Mouse (Mus musculus) urinary bladder, postnatal 36 days (tissue): ENCODE data around the gene Spsb1.
A peak's percentile ranks its signal among the peaks of the same experiment; 100 is the strongest.

Experiments used
- DNase-seq, 2 experiments: peaks; one replicate each; pipeline ENCODE4 v3.0.0; 2022; ENCODE audit warnings: low spot score in 2 of 2, mixed read lengths in 1 of 2

Gene Spsb1

GRCm38 (mm10) chr4:149954893-149955439 is at the start of gene Spsb1:
Gene Spsb1 (minus strand): TSS chr4:149955043.
- DNase-seq, result peak; percentile 99

- DNase-seq, result no peak
Observed at GRCm38 (mm10) chr4:150003641-150004040, 48.8 kb upstream of the Spsb1 start.

- peak; percentile 70 to 82 for DNase-seq
Observed at GRCm38 (mm10) chr4:150003021-150003580, 48.3 kb upstream of the Spsb1 start.

GRCm38 (mm10) chr4:150002021-150002528 is 47.2 kb upstream of the Spsb1 start:
- DNase-seq, result no peak

DNA sequence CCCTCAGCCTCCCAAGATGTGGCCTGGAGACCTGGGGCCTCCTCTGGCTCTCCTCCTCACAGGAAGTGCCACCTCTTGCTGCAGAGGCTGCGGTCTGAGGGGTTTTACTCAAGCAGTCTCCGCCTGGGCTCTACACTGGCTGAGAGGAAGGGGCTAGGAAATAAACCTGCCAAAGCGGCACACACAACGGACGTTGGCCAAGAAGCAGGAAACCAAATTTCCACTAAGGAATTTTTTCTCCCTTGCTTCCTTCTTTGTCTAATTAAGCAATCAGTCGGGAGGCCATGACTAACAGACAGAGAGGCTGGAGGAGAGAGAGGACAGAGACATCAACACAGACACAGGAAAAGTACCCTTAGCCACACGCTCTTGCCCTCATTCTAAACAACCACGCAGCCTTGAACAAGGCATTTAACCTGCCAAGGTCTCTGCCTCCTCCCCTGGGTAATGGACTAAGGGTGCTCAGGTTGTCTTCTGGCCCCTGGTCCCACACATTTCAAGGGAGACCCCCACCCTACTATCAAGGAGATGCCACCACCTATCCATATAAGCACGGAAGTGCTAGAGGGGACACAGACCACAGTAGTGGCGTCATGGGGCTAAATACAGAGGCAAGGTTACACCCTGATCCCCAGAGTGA is 46.5 kb upstream of the Spsb1 start:
- DNase-seq, result no peak

DNA sequence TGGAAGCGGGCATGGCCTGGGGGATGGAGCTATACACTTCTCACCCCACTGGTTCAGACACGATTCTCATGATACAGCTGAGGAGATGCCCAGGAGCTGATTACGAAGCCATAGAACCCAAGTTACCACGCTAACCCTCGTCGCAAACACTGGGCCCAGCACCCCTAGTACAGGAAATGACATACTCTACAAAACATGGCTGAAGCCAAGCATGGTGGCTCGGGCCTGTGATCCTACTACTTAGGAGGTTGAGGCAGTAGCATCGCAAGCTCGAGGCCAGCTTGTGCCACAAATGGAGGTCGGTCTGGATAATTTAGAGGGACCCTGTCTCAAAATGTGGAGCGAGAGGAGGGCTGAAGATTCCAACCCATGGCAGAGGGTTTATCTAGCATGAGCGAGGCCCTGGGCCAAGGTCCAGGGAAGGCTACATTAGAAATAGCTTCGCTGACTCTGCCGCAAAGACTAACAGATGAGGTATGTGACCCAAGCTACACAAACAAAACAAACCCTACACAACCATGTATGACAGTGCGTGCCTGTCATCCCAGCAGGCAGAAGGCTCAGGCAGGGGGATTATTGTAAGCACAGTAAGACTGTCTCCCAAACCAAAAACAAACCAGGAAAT is 45.2 kb upstream of the Spsb1 start:
- DNase-seq, result no peak

- no peak for DNase-seq
Observed at GRCm38 (mm10) chr4:149999510-149999900, 44.7 kb upstream of the Spsb1 start.

DNA sequence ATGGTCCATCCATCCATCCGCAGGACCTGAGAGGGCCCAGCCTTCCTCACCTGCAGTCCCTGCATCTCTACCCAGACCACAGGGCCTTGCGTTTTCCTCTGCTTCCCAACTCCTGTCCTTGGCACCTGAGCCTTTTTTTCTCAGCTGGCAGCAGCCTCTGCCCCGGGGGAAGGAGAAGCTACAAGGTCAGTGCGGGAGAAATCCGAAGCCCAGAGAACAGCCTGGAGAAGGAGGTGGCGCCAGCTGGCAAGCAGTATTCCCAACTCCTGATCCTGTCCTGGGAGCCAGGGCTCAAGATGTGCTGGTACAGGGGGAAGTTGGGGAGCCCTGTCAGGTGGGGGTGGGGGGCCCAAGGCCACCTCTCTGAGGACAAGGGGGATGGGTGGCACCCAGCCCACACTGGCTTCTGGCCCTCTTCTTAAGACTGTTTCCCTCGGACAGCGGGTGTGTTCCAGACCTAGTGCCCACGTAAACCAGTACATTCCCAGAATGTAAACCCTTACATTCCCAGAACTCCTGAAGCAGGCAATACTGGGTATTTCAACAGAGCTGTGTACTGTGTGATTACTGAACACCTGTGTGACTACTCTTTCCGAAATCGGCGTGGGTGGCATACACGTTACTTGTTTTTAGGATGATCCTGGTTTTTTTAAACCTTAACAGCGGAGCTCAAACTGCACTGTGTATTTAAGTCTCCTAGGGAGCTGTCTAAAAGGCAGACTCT is 44.1 kb upstream of the Spsb1 start:
- DNase-seq, result no peak

GRCm38 (mm10) chr4:149997999-149998398 is 43.2 kb upstream of the Spsb1 start:
- DNase-seq, result no peak

GRCm38 (mm10) chr4:149996440-149996839 is 41.6 kb upstream of the Spsb1 start:
- no peak for DNase-seq

DNA sequence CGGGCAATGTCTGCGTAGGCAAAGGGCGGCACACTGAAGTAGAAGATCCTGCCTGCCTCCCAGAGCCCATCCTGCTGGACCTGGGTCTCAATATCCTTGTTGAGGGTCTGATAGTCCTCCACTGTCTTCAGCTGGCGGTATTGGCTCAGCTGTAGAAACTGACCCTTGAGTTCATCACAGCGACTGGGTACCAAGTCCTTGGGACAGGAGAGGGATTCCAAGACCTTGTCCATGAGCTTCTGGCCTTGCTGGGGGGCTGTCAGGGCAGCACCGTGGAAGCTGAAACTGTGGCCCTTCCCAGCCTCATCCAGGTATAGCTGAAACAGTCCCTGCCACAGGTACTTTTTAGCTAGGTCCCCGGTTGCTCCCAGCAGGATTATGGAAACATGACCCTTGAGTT is 41.1 kb upstream of the Spsb1 start:
- no peak for DNase-seq

DNA sequence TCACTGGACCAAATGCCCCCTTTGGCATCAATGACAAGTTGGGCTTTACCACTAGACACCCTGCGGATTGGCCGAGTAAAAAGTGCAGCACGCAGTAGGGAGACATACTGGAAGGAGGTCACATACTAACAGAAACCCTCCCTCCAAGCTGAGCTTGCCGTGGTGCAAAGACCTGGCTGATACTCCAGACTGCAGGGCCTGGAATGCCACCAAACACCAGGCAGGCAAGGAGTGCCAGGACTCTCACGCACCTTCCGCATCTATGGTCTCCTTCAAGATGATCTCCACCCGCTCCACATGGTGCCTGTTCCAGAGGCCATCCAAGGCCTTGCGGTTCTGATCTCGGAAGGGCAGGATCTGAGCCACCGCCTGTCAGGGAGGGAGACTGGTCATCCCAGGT is 39.4 kb upstream of the Spsb1 start:
- DNase-seq, result no peak

DNA sequence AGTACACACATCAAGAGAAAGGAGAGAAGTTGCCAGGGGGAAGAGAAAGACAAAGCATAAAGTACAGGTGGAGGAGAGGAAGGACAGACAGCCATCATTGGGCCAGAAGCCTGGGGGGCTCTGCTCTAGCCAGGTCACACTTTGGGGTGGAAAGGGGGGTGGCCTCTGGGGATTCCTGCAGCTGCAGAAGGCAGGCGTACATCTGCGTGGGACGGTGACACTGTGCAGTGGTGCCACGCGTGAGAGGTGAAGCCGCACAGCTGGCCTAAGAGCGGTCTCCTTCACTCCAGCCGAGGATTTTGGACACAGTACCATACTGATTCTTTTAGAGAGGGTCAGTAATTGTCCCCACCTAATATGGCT is 37.8 kb upstream of the Spsb1 start:
- no peak for DNase-seq

- DNase-seq, result no peak
Observed at GRCm38 (mm10) chr4:149991755-149992669, 37.2 kb upstream of the Spsb1 start.

DNA sequence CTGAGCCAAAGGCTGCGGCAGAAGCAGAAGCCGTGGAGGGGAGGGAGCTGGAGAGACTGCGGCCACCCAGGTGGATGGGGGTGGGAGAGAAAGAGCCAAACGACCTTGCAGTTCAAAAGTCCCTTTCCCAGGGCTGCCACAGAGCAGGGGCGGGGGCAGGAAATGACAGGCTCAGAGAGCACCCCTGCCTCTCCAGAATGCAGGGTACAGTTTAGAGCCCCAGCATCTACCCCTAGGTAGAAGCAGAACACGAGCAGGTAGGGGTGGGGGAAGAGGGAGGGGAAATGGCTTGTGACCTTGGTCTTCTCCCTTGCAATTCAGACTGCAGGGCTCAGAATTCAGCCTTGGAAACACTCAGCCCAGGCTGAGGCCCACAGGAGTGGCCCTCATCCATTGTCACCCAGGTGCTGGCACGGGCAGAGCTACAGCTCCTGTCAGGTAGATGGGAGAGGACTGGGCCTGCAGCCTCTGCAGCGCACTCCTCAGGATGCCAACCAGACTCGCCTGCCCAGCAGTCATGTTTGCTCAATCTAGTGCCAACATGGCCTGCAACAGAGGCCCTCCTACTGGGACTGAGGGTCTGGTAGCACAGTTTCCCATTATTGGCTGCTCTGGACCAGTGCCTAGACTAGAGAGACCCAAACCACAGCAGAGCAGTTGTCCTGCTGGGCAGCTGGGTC is 36.3 kb upstream of the Spsb1 start:
- DNase-seq, result no peak

DNA sequence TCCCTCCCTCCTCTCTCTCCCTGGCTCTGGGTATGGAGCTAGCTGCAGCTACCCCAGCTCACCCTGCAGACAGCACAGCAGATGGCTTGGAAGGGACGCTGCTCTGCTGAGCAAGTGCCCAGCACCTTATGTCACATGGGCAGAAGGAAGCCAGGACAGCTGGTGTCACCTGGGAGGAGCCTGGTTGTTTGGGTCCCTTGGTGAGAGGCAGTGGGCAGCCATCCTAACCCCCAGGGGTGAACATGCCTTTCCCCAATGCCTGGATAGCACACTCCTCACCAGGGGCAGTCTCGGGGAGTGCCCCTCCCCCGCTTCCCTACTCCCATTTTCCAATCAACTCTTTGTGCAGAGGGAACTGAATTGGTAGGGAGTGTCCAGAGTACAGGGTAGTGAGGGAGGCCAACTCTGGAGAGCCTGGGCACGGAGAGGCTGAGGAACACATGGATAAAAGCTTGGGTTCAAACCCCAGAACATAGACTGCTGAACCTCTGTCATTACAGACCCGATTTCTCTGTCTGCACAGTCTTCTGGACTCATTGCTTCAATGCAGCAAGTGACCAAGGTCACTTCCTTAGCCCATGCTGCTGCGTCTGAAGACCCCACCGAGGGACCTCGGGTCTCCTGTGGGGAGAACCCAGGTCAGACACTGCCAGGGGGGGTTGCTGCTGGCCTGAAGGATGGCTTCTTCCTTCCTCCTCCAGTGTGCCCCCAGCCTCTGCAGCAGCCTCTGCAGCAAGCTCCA is 35.5 kb upstream of the Spsb1 start:
- no peak for DNase-seq

- peak; percentile 79 to 90 for DNase-seq
Observed at GRCm38 (mm10) chr4:149988931-149989556, 34.2 kb upstream of the Spsb1 start.

GRCm38 (mm10) chr4:149988301-149988700 is 33.5 kb upstream of the Spsb1 start:
- DNase-seq, result no peak

- DNase-seq, result no peak
Observed at GRCm38 (mm10) chr4:149986671-149987417, 32.0 kb upstream of the Spsb1 start.
